Mouse (Mus musculus) heart, embryonic 15.5 days (tissue): Measurements from ENCODE around the gene Leng1. TPM values are rescaled to one million over a fixed set of nuclear protein-coding genes. Genes with fewer than 3 reads are reported as not detected.
A peak's percentile ranks its signal among the peaks of the same experiment; 100 is the strongest.
"Not testable (repeated sequence)": the region's sequence is repeated elsewhere in the genome, so short reads cannot be mapped to it uniquely, and the experiment has no call there.

Source experiments
- ATAC-seq: fragments of 200-750 bp; cut with Nextera tagmentation; replicated peaks from 2 replicates; pipeline ENCODE4 v1.8.0; 2017; ENCODE audit warnings: low read depth, moderate TSS enrichment; ENCODE audit not compliant: insufficient number of reproducible peaks, insufficient read depth, low FRiP score
- H3K27ac ChIP-seq: fragments of 300-500 bp; sonication (generic); 2 replicates; pipeline ENCODE4 v1.5.1; 2015; ENCODE audit warnings: mild to moderate bottlenecking, inconsistent platforms
- H3K27me3 ChIP-seq: fragments of 300-500 bp; sonication (generic); 2 replicates; pipeline ENCODE4 v1.6.1; 2015; ENCODE audit warnings: inconsistent platforms
- H3K36me3 ChIP-seq: fragments of 300-500 bp; sonication (generic); 2 replicates; pipeline ENCODE4 v1.6.1; 2015; ENCODE audit warnings: mild to moderate bottlenecking, inconsistent platforms
- H3K4me1 ChIP-seq: fragments of 300-500 bp; sonication (generic); replicated peaks from 2 replicates; pipeline ENCODE4 v1.6.1; 2015; ENCODE audit warnings: inconsistent platforms
- H3K4me2 ChIP-seq: fragments of 300-500 bp; sonication (generic); 2 replicates; pipeline ENCODE4 v1.6.1; 2015; ENCODE audit warnings: inconsistent platforms, mild to moderate bottlenecking, moderate library complexity
- H3K4me3 ChIP-seq: fragments of 300-500 bp; sonication (generic); 2 replicates; pipeline ENCODE4 v1.5.1; 2015; ENCODE audit warnings: mild to moderate bottlenecking, inconsistent platforms
- H3K9ac ChIP-seq: fragments of 300-500 bp; sonication (generic); 2 replicates; pipeline ENCODE4 v1.6.1; 2015; ENCODE audit warnings: mild to moderate bottlenecking, inconsistent platforms
- H3K9me3 ChIP-seq: fragments of 300-500 bp; sonication (generic); replicated peaks from 2 replicates; pipeline ENCODE4 v1.6.1; 2016; ENCODE audit warnings: inconsistent platforms
- WGBS: fragments of 180-500 bp; shearing (Covaris S2); methylation state at CpG from one replicate; pipeline ENCODE4 v1.1.7; 2015; ENCODE audit warnings: mixed read lengths; 5-methylcytosine and 5-hydroxymethylcytosine counted together
- polyA plus RNA-seq: library from polyadenylated mRNA; unstranded; fragments of >200 nt; fragmentation: Nextera tagmentation; extraction: Ambion mirVana; gene quantifications from 2 replicates; pipeline ENCODE4 v1.2.1, GENCODE M21; 2015

The Leng1 gene
- 17.4 and 19.8 TPM in 2 replicates for polyA plus RNA-seq

DNA sequence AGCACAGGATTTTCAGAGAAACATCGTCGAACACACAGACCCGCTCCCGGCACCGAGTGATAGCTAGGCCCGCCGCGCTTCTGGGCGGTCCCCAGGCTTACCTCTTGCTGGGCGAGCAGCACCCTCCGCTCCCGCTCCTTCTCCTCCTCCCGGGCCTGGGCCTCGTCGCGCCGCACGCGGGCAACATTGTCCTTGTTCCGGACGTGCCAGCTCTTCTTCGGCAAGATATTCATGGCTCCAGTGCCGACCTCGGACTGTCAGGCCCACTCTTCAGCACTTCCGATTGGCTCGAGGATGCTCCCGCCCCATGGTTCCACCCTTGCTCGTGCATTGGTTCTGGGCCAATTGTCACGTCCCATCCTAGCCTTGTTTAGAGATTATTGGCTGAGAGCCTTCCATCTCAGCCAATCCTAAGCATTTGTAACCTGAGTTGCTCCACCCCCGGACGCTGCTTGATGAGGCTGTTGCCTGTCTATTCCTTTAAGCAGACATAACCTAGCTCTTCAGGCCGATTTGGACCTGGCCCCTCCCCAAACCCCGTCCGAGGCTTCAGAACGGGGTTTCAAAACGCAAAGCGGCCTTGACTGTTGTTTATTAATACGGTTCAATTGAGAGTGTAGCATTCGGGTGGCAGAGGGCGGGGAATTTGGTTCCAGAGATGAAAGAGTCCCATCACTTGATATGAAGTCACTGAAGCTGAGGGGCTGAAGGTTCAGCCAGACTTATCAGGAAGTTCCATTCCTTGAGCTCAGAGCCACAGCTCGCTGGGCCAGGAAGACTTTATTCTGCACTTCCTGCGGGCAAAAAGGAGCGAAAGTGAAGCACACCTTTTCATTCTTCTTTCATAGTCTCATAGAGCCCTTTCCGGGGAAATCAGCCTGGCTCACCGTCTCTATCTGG, at the start of gene Leng1:
Gene Leng1 (minus strand): TSS at position 626 of the 900 bp plus-strand sequence.
- Histone ChIP-seq H3K4me1 (peaks cover 27% of the 10 kb centered on the region), H3K27me3 (no peaks in the 10 kb centered on the region), H3K9me3 (no peaks in the 10 kb centered on the region), H3K9ac (peak within 1 kb of the TSS; percentile 89), H3K36me3 (peaks cover 30% of the 10 kb centered on the region), H3K27ac (peak within 1 kb of the TSS; percentile 94), H3K4me3 (peak within 1 kb of the TSS; percentile 76), H3K4me2 (peak within 1 kb of the TSS; percentile 66)
- 2% methylated on average over 45 of the region's 45 CpGs for WGBS
- ATAC-seq: peak; percentile 98

DNA sequence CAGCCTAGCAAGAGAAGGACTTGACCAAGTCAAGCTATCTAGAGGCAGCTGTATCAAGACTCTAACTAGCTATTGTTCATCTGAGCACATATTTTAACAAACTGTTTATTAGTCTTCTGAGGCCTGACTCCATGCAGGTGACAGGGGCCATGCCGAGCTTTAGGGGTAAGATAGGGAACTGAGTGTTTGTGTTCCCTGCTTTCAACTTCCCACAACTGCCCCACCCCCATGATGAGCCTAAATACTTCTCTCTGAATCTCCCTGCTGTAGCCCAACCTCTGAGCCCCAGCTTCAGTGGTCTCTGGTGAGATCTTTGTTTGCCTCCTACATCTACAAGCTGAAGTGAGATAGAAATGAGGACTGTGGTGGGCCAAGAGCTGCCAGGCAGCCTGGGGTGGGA, 49.6 kb upstream of the Leng1 start:
- Histone ChIP-seq H3K27ac (no peak overlapping the region), H3K4me1 (no peaks in the 10 kb centered on the region), H3K4me2 (no peak overlapping the region), H3K9ac (no peak overlapping the region), H3K4me3 (no peak overlapping the region), H3K27me3 (no peaks in the 10 kb centered on the region), H3K36me3 (no peaks in the 10 kb centered on the region), H3K9me3 (no peaks in the 10 kb centered on the region)
- WGBS: 30% methylated on average over 1 of the region's 1 CpGs
- ATAC-seq: no peak

DNA sequence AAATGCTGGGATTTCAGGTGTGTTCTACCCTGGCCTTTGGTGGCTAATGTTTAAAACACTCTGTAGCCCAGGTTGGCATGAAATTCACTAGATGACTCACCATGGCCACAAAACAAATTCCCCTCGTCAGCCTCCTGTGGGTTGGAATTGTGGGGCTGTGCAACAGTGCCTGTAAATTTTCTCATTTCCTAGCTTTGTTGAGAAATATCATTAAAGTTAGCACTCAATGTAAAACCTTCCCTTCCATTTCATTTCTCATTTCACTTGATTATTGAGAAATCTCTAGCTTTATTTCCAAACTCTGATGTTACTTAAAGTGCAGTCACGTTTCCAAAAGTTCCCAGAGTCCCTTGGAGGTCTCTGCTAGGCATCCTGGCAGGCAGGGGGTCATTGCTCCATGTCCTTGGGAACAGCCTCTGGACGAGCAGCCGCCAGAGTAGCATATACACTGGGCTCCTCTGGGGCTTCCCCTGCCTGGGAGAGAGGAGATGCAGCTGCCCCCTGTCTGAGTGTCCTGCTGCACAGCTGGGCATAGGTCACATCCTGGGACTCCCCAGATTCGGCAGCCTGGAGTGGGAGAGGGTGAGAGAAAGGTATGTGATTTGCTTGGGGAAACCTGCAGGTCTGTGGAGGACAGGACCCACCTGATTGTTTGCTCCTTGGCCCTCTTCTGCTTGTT, 46.8 kb upstream of the Leng1 start:
- 33% methylated on average over 5 of the region's 5 CpGs for WGBS
- no peak for ATAC-seq

DNA sequence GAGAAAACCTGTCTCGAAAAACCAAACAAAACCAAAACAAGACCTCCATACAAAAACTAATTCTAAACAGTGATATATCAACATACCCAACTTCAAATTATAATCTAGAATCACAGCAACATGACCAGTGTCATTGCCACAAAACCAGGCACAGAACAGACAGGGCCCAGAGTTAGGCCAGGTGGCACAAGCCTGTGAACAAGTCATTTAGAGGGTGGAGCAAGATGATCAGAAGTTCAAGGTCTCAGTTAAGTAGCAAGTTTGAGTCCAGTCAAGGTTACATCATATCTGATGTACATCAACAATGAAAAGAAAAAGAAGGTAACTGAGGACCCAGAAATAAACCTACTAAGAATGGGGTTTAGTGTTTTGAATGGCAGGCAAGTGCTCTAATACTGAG, 43.4 kb upstream of the Leng1 start:
- Histone ChIP-seq H3K27me3 (no peaks in the 10 kb centered on the region), H3K4me1 (peaks cover 18% of the 10 kb centered on the region), H3K9ac (no peak overlapping the region), H3K27ac (no peak overlapping the region), H3K36me3 (peaks cover 19% of the 10 kb centered on the region), H3K4me3 (no peak overlapping the region), H3K4me2 (no peak overlapping the region), H3K9me3 (no peaks in the 10 kb centered on the region)
- ATAC-seq: no peak
- WGBS: 57% methylated on average over 1 of the region's 1 CpGs

More for the DNA sequence above, 46.8 kb upstream of the Leng1 start:
- Histone ChIP-seq H3K9me3 (no peaks in the 10 kb centered on the region), H3K4me1 (no peaks in the 10 kb centered on the region), H3K27me3 (no peaks in the 10 kb centered on the region), H3K36me3 (0 out of 2 replicates have a peak, but pooled peaks cover 3% of the 10 kb centered on the region), H3K4me3 (no peak overlapping the region), H3K9ac (no peak overlapping the region), H3K4me2 (no peak overlapping the region), H3K27ac (no peak overlapping the region)

DNA sequence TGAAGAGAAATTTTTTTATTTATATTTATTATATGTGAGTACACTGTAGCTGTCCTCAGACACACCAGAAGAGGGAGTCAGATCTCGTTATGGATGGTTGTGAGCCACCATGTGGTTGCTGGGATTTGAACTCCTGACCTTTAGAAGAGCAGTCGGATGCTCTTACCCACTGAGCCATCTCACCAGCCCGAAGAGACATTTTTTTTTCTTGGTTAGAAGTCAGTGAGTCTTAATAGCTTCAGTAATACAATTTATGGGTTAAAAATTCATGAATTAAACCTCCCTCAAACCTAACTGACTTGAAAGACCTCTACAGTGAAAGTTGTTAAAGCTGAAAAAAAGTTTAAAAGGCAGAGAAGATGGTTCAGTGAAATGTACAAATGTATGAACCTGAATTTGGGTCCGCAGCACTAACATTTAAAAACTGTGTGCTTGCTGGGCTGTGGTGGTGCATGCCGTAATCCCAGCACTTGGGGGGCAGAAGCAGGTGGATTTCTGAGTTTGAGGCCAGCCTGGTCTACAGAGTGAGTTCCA, 42.9 kb upstream of the Leng1 start:
- Histone ChIP-seq H3K4me1 (peaks cover 18% of the 10 kb centered on the region), H3K36me3 (peaks cover 19% of the 10 kb centered on the region)
- H3K9me3 ChIP-seq, ATAC-seq, H3K27ac ChIP-seq, H3K9ac ChIP-seq, H3K4me3 ChIP-seq, H3K27me3 ChIP-seq, H3K4me2 ChIP-seq: not testable (repeated sequence)
- 46% methylated on average over 5 of the region's 5 CpGs for WGBS

DNA sequence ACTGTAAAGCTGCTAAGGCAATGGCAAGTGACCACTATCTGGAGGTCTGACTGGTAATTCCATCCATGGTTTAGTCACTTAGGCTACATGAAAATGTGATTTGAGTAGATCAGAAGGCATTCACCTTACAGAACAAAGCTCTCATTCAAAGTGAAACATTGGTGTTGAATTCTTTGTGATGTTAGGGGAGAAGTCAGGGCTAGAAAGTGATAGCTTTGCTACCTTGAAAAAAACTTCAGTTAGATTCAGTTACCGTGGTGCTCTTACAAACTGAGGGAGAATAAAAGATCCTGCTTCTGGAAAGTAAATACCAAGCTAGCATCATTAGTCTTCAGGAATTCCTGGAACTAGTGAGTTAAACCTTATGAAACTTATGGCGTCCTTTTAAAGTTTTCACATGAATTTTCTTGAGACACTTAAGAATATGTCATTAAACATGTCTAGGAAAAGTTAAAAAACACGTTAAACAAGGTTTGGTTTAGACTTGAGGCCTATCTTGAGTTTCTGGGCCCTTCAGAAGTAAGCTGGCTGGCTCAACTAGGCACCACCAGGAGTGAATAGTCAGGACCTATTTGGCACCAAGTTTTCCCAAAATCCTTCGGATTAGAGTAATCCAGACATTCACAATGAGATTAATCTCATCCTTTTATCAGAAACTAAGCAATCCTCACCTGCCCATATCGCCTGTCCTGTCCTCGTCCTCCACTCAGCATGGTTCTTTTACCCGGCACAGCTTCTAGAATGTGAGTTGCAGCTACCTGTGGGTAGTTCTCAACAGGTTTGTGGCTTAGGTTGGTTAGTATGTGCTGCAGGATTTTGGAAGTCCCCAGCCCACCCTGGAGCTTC, 42.2 kb upstream of the Leng1 start:
- ATAC-seq: no peak
- 42% methylated on average over 7 of the region's 7 CpGs for WGBS
- no peaks in the 10 kb centered on the region for H3K27me3 ChIP-seq

DNA sequence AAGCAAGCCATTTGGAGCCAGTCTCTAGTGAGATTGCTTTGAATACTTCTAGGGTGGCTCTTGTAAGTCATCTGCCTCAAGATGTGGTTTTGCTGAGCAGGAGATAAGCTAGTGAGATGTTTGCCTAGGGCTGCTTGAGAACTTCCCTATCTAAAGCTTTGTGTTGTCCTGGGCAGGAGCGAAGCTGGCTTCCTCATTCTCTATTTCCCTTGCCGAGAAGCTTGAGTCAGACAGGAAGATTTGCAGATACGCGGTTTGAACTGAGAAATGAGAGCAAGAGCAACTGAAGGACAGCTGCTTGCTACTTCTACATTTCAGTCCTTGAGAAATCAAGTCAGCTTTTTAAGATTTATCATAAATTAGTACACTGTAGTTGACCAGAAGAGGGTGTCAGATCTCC, 41.4 kb upstream of the Leng1 start:
- ATAC-seq: no peak
- H3K4me2 ChIP-seq: no peak overlapping the region
- no peak overlapping the region for H3K4me3 ChIP-seq
- H3K4me1 ChIP-seq: peaks cover 18% of the 10 kb centered on the region
- H3K27ac ChIP-seq: no peak overlapping the region
- no peak overlapping the region for H3K9ac ChIP-seq
- no peaks in the 10 kb centered on the region for H3K9me3 ChIP-seq
- H3K36me3 ChIP-seq: peaks cover 19% of the 10 kb centered on the region
- no peaks in the 10 kb centered on the region for H3K27me3 ChIP-seq
- WGBS: 53% methylated on average over 4 of the region's 4 CpGs

More for the DNA sequence above, 42.2 kb upstream of the Leng1 start:
- Histone ChIP-seq H3K27ac (no peak overlapping the region), H3K9me3 (no peaks in the 10 kb centered on the region), H3K4me1 (peaks cover 18% of the 10 kb centered on the region), H3K4me2 (no peak overlapping the region), H3K4me3 (no peak overlapping the region), H3K36me3 (peaks cover 19% of the 10 kb centered on the region), H3K9ac (no peak overlapping the region)

DNA sequence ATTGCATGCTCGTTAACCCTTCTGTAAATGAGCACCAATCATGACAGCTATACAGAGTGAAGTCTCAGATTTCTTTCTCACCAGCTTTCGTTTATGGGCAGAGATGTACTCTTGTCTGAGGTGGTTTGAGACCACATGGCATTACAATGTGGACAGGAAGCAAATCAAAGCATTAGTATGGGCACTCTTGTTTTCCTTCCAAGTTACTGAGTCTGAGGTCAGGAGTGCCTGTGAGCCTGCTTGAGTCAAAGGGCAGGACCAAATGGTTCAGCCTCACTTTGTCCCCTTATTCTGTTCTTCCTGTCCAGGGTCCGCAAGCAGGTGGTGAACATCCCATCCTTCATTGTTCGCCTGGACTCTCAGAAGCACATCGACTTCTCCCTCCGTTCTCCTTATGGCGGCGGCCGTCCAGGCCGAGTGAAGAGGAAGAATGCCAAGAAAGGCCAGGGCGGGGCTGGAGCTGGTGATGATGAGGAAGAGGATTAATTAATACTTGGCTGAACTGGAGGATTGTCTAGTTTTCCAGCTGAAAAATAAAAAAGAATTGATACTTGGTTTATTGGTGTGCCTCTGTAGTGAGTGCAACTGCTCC, 40.8 kb upstream of the Leng1 start:
- H3K4me2 ChIP-seq: peak overlapping the region; percentile 79
- 48% methylated on average over 11 of the region's 11 CpGs for WGBS
- ATAC-seq: no peak
- H3K9me3 ChIP-seq: no peaks in the 10 kb centered on the region
- H3K36me3 ChIP-seq: peaks cover 19% of the 10 kb centered on the region
- peak overlapping the region; percentile 79; the same call in 1 of the 2 replicates for H3K4me3 ChIP-seq
- peak overlapping the region; percentile 26; the same call in 1 of the 2 replicates for H3K27ac ChIP-seq
- no peaks in the 10 kb centered on the region for H3K27me3 ChIP-seq
- peaks cover 18% of the 10 kb centered on the region for H3K4me1 ChIP-seq
- H3K9ac ChIP-seq: no peak overlapping the region

DNA sequence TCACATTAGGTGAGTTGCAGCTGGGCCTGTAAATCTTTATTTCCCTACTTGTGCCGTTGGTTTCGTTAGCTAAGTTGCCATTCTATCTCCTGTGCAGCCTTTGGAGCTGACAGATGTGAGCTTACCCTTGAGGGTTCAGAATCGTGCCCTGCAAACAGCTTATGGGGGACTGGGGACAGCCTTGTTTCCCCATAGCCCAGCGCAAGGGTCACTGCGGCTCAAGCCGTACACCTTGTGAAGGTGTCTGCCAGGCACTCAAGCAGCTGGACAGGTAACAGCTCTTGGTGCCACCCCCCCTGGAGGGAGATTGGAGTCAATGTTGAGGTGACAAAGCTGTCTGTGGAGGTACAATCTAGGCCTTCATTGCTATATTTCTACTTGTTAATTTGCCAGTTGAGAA, 40.3 kb upstream of the Leng1 start:
- Histone ChIP-seq H3K4me2 (peak overlapping the region; percentile 79), H3K27ac (peak overlapping the region; percentile 26; the same call in 1 of the 2 replicates), H3K9ac (peak overlapping the region; percentile 76), H3K36me3 (peaks cover 23% of the 10 kb centered on the region), H3K4me3 (peak overlapping the region; percentile 79), H3K9me3 (no peaks in the 10 kb centered on the region), H3K4me1 (peaks cover 18% of the 10 kb centered on the region), H3K27me3 (no peaks in the 10 kb centered on the region)
- no peak for ATAC-seq
- WGBS: 29% methylated on average over 6 of the region's 6 CpGs

DNA sequence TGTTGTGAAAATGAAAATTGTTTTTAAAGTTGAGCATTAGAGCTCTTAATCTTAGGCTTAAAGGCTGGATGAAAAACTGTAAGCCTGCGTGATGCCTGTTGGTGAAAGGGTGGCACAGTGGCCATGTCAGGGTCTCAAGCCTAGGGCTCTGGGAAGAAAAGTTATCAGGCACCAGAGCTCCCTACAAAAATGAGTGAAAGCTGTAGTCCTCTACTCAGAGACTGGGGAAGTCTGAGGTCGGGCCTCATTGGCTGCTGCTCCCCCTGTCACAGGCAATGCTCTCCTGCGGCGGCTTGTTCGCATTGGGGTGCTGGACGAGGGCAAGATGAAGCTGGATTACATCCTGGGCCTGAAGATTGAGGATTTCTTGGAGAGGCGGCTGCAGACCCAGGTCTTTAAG, 39.8 kb upstream of the Leng1 start:
- peak overlapping the region; percentile 79 for H3K4me2 ChIP-seq
- peaks cover 25% of the 10 kb centered on the region for H3K36me3 ChIP-seq
- ATAC-seq, H3K27me3 ChIP-seq, H3K9me3 ChIP-seq: not testable (repeated sequence)
- H3K4me1 ChIP-seq: peaks cover 18% of the 10 kb centered on the region
- whole genome bisulfite sequencing: 7% methylated on average over 7 of the region's 7 CpGs
- peak overlapping the region; percentile 76 for H3K9ac ChIP-seq
- H3K4me3 ChIP-seq: peak overlapping the region; percentile 79
- H3K27ac ChIP-seq: peak overlapping the region; percentile 91; the same call in 1 of the 2 replicates
